Mouse (Mus musculus) E14TG2a.4 (cell line): ENCODE measurements around the gene Tcf7l2.
A peak's percentile ranks its signal among the peaks of the same experiment; 100 is the strongest.

Source experiments
- H3K27me3 ChIP-seq: 2 replicates; pipeline ENCODE4 v1.6.1; 2014; ENCODE audit warnings: low read length, control low read depth; ENCODE audit not compliant: insufficient read depth
- H3K36me3 ChIP-seq: 2 replicates; pipeline ENCODE4 v1.6.1; 2014; ENCODE audit warnings: low read length, control low read depth; ENCODE audit not compliant: insufficient read depth
- H3K4me1 ChIP-seq: replicated peaks from 2 replicates; pipeline ENCODE4 v1.6.1; 2014; ENCODE audit warnings: low read depth, low read length, control low read depth
- H3K4me3 ChIP-seq: replicated peaks from 2 replicates; pipeline ENCODE4 v1.5.1; 2014; ENCODE audit warnings: mild to moderate bottlenecking, low read length
- H3K9me3 ChIP-seq: 2 replicates; pipeline ENCODE4 v1.6.1; 2014; ENCODE audit warnings: low read length, control low read depth
- CTCF ChIP-seq: conservative IDR thresholded peaks from 2 replicates; pipeline ENCODE4 v1.5.1; 2014; ENCODE audit warnings: low read length
- NANOG ChIP-seq: IDR thresholded peaks from 2 replicates; pipeline ENCODE4 v1.6.1; 2014; ENCODE audit warnings: borderline replicate concordance, low read length, mixed read lengths
- POU5F1 ChIP-seq: IDR thresholded peaks from 2 replicates; pipeline ENCODE4 v1.6.1; 2014; ENCODE audit warnings: low read length, borderline replicate concordance

Gene Tcf7l2

DNA sequence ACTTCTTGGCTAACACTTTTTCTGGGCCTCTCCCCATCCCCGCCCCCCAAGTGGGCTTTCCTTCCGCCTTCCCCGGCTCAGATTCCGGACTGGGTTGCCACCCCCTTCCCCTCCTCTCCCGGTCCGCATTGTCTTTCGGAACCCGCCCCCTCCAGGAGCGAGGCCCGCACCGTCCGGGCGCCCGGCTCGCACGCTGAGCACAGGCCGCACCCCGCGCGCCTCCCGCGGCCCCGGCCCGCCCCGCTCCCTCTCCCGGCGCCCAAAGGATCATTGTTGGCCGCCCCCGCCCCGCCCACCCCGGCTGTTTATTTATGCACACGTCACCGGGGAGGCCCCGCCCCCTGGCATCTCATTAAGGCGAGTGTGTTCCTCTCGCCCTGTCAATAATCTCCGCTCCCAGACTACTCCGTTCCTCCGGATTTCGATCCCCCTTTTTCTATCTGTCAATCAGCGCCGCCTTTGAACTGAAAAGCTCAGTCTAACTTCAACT lies at the start of gene Tcf7l2:
Gene Tcf7l2 (plus strand): TSS at position 382 of the 490 bp plus-strand sequence.
- no peaks in the 10 kb centered on the region for H3K9me3 ChIP-seq
- peaks cover 18% of the 10 kb centered on the region for H3K27me3 ChIP-seq
- peak within 1 kb of the TSS; percentile 84 for H3K4me3 ChIP-seq
- H3K4me1 ChIP-seq = peaks cover 58% of the 10 kb centered on the region
- H3K36me3 ChIP-seq = no peaks in the 10 kb centered on the region
- TF ChIP-seq CTCF (no peak), NANOG (no peak), POU5F1 (no peak)

DNA sequence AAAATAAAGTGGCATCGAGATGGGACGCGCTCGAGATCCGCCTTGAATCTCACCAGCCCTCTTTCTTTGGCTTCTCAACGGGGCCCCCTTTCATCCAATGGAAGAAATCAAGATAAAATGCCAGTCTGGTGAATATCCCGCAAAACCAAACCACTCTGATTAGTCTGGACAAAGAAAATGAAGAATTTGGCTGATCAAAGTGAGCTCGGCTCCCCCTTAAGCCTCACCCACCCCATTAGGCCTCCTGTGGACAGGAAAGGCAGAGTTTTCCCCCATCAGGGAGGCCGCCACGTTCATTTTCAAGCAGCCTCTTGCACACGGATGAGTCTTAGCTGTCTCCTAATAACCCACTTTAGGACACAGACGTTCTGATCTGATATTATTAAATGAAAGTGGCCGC lies 47.0 kb upstream of the Tcf7l2 start:
- peaks cover 20% of the 10 kb centered on the region for H3K4me1 ChIP-seq
- TF ChIP-seq CTCF = no peak
- TF ChIP-seq NANOG = no peak
- no peak for TF ChIP-seq POU5F1
- H3K4me3 ChIP-seq = peak overlapping the region; percentile 56
- H3K36me3 ChIP-seq = no peaks in the 10 kb centered on the region
- no peaks in the 10 kb centered on the region for H3K9me3 ChIP-seq
- H3K27me3 ChIP-seq = peaks cover 55% of the 10 kb centered on the region

DNA sequence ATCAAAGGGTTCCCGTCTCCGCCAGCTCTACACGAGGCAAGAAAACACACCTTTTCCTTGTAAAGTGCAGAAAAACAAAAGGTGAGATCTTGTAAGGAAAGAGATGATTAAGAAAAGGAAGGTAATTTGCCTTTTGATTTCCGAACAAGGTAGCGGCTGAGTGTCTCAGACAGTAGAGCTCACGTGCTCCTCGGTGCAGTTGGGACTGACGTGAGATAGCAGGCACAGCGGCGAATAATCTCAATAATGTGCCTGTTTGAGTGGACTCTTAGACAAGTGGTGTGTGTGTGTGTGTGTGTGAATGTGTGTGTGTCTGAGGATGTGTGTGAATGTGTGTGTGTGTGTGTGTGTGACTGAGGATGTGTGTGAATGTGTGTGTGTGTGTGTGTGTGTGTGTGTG lies 46.2 kb upstream of the Tcf7l2 start:
- no peak for TF ChIP-seq CTCF
- TF ChIP-seq NANOG = no peak
- TF ChIP-seq POU5F1 = no peak
- Histone ChIP-seq H3K27me3 (peaks cover 54% of the 10 kb centered on the region), H3K4me1 (peaks cover 27% of the 10 kb centered on the region), H3K36me3 (no peaks in the 10 kb centered on the region), H3K9me3 (no peaks in the 10 kb centered on the region), H3K4me3 (no peak overlapping the region)

DNA sequence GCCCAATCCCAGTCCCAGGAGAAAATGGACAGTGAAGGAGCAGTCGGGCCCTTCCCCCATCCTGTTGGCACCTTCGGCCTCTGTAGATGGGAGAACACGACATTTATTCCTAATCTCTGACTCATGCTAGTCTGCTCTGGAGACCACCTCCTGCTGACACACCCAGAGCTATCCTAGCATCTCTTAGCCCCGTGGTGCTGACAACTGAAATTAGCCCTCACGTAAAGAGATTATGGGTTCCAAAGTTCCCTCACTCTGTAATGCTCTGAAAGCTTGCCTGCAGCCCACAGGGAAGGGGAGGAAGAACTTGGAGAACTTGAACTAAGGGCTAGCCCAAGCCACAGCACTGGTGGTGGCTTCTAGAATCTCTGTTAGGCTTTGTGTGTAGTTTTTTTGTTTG lies 42.7 kb upstream of the Tcf7l2 start:
- TF ChIP-seq NANOG (no peak), POU5F1 (no peak), CTCF (no peak)
- Histone ChIP-seq H3K9me3 (no peaks in the 10 kb centered on the region), H3K4me3 (no peak overlapping the region), H3K4me1 (peaks cover 43% of the 10 kb centered on the region), H3K27me3 (peaks cover 38% of the 10 kb centered on the region), H3K36me3 (no peaks in the 10 kb centered on the region)

GRCm38 (mm10) chr19:55700214-55700568 lies 41.4 kb upstream of the Tcf7l2 start:
- Histone ChIP-seq H3K36me3 (no peaks in the 10 kb centered on the region), H3K4me1 (peaks cover 40% of the 10 kb centered on the region), H3K27me3 (peaks cover 26% of the 10 kb centered on the region), H3K4me3 (no peak overlapping the region; the same call in 1 of the 2 replicates), H3K9me3 (no peaks in the 10 kb centered on the region)
- TF ChIP-seq POU5F1 = no peak
- TF ChIP-seq NANOG = no peak
- no peak for TF ChIP-seq CTCF

- no peaks in the 10 kb centered on the region for H3K36me3 ChIP-seq
- TF ChIP-seq POU5F1 = no peak
- TF ChIP-seq CTCF = no peak
- no peak for TF ChIP-seq NANOG
- no peak overlapping the region; the same call in 1 of the 2 replicates for H3K4me3 ChIP-seq
- H3K4me1 ChIP-seq = peaks cover 38% of the 10 kb centered on the region
- peaks cover 25% of the 10 kb centered on the region for H3K27me3 ChIP-seq
- H3K9me3 ChIP-seq = no peaks in the 10 kb centered on the region
Measured at GRCm38 (mm10) chr19:55700569-55701282, 40.9 kb upstream of the Tcf7l2 start.

DNA sequence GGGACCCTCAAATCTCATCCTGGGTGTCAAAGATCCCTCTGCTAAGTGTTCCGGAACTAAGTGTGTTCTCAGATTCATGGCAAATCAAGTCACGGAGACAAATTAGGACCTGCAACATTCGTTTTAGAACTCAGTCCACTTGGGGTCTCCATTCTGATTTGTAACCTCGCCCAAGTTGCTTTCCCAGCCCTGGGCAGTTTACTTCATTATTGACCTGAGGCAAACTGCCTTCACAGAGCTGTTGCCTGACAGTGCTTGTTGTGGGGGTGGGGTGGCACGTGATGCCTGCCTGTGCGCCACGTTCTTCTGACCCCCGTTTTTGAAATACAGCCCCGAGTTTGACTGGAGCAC lies 40.4 kb upstream of the Tcf7l2 start:
- Histone ChIP-seq H3K27me3 (peaks cover 25% of the 10 kb centered on the region), H3K9me3 (no peaks in the 10 kb centered on the region), H3K36me3 (no peaks in the 10 kb centered on the region), H3K4me3 (no peak overlapping the region), H3K4me1 (peaks cover 42% of the 10 kb centered on the region)
- TF ChIP-seq NANOG = no peak
- TF ChIP-seq POU5F1 = no peak
- TF ChIP-seq CTCF = no peak

GRCm38 (mm10) chr19:55702081-55702480 lies 39.5 kb upstream of the Tcf7l2 start:
- Histone ChIP-seq H3K36me3 (no peaks in the 10 kb centered on the region), H3K9me3 (no peaks in the 10 kb centered on the region), H3K4me1 (peaks cover 50% of the 10 kb centered on the region), H3K27me3 (peaks cover 22% of the 10 kb centered on the region), H3K4me3 (no peak overlapping the region)
- TF ChIP-seq CTCF (no peak), POU5F1 (no peak), NANOG (no peak)
